Mouse (Mus musculus) spleen, adult 2 months (tissue): ENCODE measurements at regions not wholly inside any gene's neighbourhood (a gene's known extent, or its start where the extent isn't known, plus 50 kb on each side); places are given as distances from the start of the nearest gene placed in this dataset.

Experiments
- DNase-seq, 2 experiments: peaks; one replicate each; pipeline versions ENCODE4 v3.0.0 to v3.0.0-alpha.2; 2012 to 2021; ENCODE audit warnings: low spot score in 2 of 2, low read depth in 1 of 2
- H3K27ac ChIP-seq: fragments of 200-500 bp; 2 replicates; pipeline ENCODE4 v1.5.1; 2012; ENCODE audit warnings: low read length, inconsistent platforms; ENCODE audit not compliant: insufficient read depth
- H3K27me3 ChIP-seq: fragments of 200-500 bp; 2 replicates; pipeline ENCODE4 v1.6.1; 2012; ENCODE audit warnings: mild to moderate bottlenecking, moderate library complexity, low read length, inconsistent platforms; ENCODE audit not compliant: control insufficient read depth, insufficient read depth
- H3K36me3 ChIP-seq: fragments of 200-500 bp; 2 replicates; pipeline ENCODE4 v1.6.1; 2012; ENCODE audit warnings: mild to moderate bottlenecking, low read length, inconsistent platforms; ENCODE audit not compliant: control insufficient read depth, insufficient read depth
- H3K4me1 ChIP-seq: fragments of 200-500 bp; 2 replicates; pipeline ENCODE4 v1.6.1; 2011; ENCODE audit warnings: inconsistent platforms; ENCODE audit not compliant: control insufficient read depth, insufficient read depth, insufficient read length
- H3K4me3 ChIP-seq: fragments of 200-500 bp; 2 replicates; pipeline ENCODE4 v1.5.1; 2011; ENCODE audit warnings: mild to moderate bottlenecking, inconsistent platforms; ENCODE audit not compliant: insufficient read depth, insufficient read length; ENCODE audit errors: extremely low read depth
- CTCF ChIP-seq: fragments of 200-500 bp; IDR thresholded peaks from 2 replicates; pipeline ENCODE4 v1.5.1; 2011; ENCODE audit warnings: mild to moderate bottlenecking, inconsistent platforms; ENCODE audit not compliant: insufficient read depth, insufficient read length, insufficient replicate concordance; ENCODE audit errors: extremely low read depth
- POLR2A ChIP-seq: fragments of 200-500 bp; IDR thresholded peaks from 2 replicates; pipeline ENCODE4 v1.6.1; 2011; ENCODE audit warnings: low read depth, low read length, inconsistent platforms
- WGBS: fragments of 180-500 bp; shearing (Covaris S2); methylation state at CpG from one replicate; pipeline ENCODE4 v1.1.7; 2018; 5-methylcytosine and 5-hydroxymethylcytosine counted together

DNA sequence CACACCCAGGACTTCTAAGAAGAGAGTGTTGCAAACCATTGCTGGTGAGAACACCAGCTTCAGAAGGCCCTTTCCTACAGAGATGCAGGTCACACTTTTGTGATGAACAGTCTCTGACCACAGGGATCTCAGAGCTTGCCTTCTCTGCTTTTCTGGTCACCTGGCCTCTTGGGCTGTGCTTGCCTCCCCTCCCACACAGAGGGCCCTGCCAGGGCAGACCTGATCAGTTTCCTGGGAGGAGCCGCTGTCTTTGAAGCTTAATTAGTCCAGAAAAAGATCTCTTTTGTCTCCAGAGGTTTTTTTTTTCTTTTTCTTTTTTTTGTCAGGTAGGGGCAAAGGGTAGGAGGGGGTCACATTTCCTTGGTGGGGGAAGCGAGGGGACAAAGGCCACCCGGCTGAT is 81.7 kb downstream of the Hif1an start:
- no peaks in the 10 kb centered on the region for H3K4me1 ChIP-seq
- H3K27ac ChIP-seq = no peak overlapping the region
- 51% methylated on average over 3 of the region's 3 CpGs for WGBS
- H3K4me3 ChIP-seq = no peak overlapping the region
- TF ChIP-seq POLR2A (no peak), CTCF (no peak)
- no peaks in the 10 kb centered on the region for H3K27me3 ChIP-seq
- no peak for DNase-seq
- no peaks in the 10 kb centered on the region for H3K36me3 ChIP-seq

DNA sequence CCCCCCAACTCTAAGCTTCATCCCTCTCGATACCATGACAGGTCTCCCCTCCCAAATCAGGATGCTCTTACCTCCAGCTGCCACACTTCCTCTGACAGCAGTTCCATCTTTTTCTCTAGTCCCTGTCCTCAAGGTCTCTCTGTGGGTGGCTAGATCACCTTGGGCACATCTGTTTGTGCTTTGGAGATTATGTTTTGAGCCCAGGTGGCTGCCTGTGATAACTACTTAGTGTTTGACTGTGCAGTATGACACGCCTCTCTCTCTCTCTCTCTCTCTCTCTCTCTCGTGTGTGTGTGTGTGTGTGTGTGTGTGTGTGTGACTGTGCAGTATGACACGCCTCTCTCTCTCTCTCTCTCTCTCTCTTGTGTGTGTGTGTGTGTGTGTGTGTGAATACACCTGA is 82.3 kb downstream of the Hif1an start:
- no peak for DNase-seq
- Histone ChIP-seq H3K4me3 (no peak overlapping the region), H3K27ac (no peak overlapping the region), H3K27me3 (no peaks in the 10 kb centered on the region), H3K4me1 (no peaks in the 10 kb centered on the region), H3K36me3 (no peaks in the 10 kb centered on the region)
- TF ChIP-seq POLR2A (no peak), CTCF (no peak)
- 50% methylated on average over 4 of the region's 4 CpGs for WGBS

DNA sequence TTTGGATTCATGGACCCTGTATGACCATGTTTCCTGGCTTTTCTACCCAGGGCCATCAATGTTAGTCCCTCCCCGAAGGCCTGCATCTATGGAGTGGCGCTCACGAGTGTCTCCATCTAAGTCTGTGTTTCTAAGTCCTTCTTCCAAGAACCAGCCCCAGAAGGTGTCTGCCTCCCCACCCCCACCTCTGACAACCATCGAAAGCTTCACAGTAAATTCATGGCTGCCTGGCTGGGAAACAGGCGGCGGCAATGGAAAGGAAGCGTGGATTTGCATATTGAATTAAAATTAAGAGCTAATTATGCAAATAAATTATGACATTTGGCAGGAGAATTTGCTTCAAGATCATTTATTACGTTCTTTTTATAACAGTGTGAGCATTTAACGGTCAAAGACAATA is 83.9 kb downstream of the Hif1an start:
- H3K4me3 ChIP-seq = no peak overlapping the region
- 78% methylated on average over 9 of the region's 9 CpGs for WGBS
- H3K36me3 ChIP-seq = no peaks in the 10 kb centered on the region
- no peak for TF ChIP-seq POLR2A
- no peak for TF ChIP-seq CTCF
- no peaks in the 10 kb centered on the region for H3K4me1 ChIP-seq
- no peaks in the 10 kb centered on the region for H3K27me3 ChIP-seq
- no peak for DNase-seq
- H3K27ac ChIP-seq = no peak overlapping the region

DNA sequence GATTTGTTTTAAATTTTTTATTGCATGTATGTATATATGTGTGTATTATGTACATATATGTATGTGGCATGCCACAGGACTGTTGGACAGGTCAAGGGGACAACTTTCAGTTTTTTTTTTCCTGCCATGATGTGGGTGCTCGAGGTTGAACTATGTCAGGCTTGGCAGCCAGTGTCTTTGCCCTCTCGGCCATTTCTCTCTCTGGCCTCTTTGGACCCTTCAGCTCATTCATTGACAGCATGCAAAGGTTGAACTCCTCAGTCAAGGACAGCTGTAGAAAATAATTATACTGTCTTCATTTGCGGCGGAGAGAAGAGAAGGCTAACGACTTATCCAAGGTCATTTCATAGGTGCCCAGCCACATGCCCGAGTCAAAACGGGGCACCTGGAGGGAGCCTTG is 86.6 kb downstream of the Hif1an start:
- no peak for DNase-seq
- no peak overlapping the region for H3K4me3 ChIP-seq
- 67% methylated on average over 7 of the region's 7 CpGs for WGBS
- TF ChIP-seq CTCF = no peak
- TF ChIP-seq POLR2A = no peak
- no peak overlapping the region for H3K27ac ChIP-seq
- no peaks in the 10 kb centered on the region for H3K27me3 ChIP-seq
- H3K36me3 ChIP-seq = no peaks in the 10 kb centered on the region
- H3K4me1 ChIP-seq = no peaks in the 10 kb centered on the region

DNA sequence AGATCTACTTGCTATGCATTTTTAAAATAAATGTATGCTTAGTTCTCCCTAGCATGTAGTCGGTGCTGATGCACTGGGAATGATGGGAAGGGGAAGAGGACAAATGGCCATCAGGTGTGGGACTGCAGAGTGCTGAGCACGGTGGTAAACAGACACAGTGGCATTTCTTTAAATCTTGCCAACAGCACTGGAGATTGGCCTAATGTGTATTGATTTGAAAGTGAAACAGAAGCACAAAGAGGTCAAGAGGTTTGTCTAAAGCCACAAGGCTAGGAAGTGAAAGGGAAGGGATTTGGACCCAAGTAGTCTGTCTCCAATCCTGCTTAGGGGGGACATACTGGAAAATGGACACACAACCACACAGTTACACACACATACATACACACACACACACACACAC is 88.2 kb downstream of the Hif1an start:
- TF ChIP-seq CTCF (no peak), POLR2A (no peak)
- Histone ChIP-seq H3K27me3 (no peaks in the 10 kb centered on the region), H3K27ac (no peak overlapping the region), H3K4me1 (no peaks in the 10 kb centered on the region), H3K4me3 (no peak overlapping the region), H3K36me3 (no peaks in the 10 kb centered on the region)
- WGBS = 24% methylated on average over 2 of the region's 2 CpGs
- no peak for DNase-seq

DNA sequence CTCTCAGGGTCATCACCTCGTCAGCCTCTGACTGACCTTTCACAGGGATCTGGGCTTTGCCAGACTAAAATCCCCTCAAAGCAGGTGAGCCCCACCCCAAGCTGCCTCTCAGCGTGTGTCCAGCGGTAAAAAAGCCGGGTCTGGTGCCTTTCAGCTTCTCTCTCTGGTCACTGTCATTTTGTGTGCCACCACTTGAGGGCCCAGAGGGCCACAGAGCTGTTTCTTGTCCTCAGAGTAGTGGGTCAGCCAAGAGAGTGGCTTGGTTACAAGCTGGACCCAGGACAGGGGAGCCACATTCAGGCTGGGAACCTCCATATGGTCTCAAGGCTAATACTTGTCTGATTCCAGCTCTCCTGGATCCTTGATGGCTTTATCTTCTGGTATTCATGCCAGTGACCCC is 89.0 kb downstream of the Hif1an start:
- H3K27ac ChIP-seq = no peak overlapping the region
- H3K36me3 ChIP-seq = no peaks in the 10 kb centered on the region
- no peaks in the 10 kb centered on the region for H3K27me3 ChIP-seq
- H3K4me1 ChIP-seq = no peaks in the 10 kb centered on the region
- no peak for DNase-seq
- TF ChIP-seq POLR2A (no peak), CTCF (no peak)
- no peak overlapping the region for H3K4me3 ChIP-seq
- WGBS = 14% methylated on average over 4 of the region's 4 CpGs

DNA sequence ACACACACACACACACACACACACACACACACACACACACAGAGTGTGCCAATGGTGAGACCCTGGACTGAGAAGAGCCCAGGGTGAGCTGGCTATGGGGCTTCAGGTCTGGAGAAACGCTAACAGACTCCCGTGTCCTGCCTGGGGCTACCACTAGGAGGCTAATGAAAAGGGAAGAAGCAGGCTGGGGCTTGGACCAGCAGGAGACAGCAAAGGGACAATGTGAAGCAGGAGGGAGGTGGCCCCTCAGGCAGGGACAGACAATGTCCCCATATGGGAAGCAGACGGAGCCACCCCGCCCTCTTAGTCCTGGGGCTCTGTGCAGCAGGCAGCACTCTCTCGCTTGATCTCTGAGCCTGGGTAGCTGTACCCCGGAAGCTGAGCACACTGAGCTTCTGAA is 93.1 kb downstream of the Hif1an start:
- no peak for DNase-seq
- no peak overlapping the region for H3K4me3 ChIP-seq
- no peak overlapping the region for H3K27ac ChIP-seq
- WGBS = 9% methylated on average over 6 of the region's 6 CpGs
- H3K4me1 ChIP-seq = no peaks in the 10 kb centered on the region
- H3K27me3 ChIP-seq = no peaks in the 10 kb centered on the region
- no peak for TF ChIP-seq CTCF
- TF ChIP-seq POLR2A = no peak
- H3K36me3 ChIP-seq = no peaks in the 10 kb centered on the region

DNA sequence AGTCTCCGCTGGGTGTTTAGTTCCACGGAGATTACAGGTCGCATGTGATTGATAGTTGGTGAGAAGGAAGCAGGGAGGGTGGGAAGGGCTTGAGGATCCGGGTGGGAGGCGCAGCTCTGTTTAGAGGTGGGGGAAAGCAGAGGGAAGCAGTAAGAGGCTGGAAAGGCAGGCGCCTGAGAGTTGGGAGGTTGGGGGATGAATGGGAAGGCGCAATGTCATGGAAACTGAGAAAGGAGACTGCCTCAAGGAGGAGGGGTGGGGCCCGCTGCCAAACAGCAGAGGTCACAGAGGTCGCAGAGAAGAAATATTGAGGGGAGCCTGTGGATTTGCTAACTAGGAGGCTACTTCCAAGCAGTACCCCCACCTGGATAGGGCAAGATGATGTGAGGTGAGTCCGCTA is 96.5 kb upstream of the Pax2 start:
- DNase-seq = no peak
- Histone ChIP-seq H3K4me1 (no peaks in the 10 kb centered on the region), H3K27me3 (no peaks in the 10 kb centered on the region), H3K36me3 (no peaks in the 10 kb centered on the region), H3K27ac (no peak overlapping the region), H3K4me3 (no peak overlapping the region)
- TF ChIP-seq POLR2A = no peak
- 28% methylated on average over 10 of the region's 10 CpGs for WGBS
